ENCODE assay signal across 19 mouse cellular contexts in genomic region chr4:136969503-136970276, GRCm38 (mm10). TPM values are rescaled to one million over a fixed set of nuclear protein-coding genes. Genes with fewer than 3 reads are reported as not detected.
DNase-seq lines count a peak whose midpoint lies in the region; ATAC-seq and TF ChIP-seq lines count a peak whose summit lies in the region.
"Had no signal": no experiment of that assay in that cellular context is flagged by ENCODE, and none has a peak within 500 bp of the region (broad histone marks: within the 10 kb centered on the region; RNA-seq: fewer than 3 reads in every experiment).

No protein-coding gene starts in this region.

- H3K4me3 ChIP-seq in embryonic facial prominence, embryonic 11.5 days (ENCODE audit: low read depth, low read length), result no peak overlapping the region
- H3K4me3 ChIP-seq in embryonic facial prominence, embryonic 10.5 days, result no peak overlapping the region
- no peak overlapping the region for H3K4me3 ChIP-seq in liver, postnatal 0 days (ENCODE audit: low read depth, low read length)
- H3K4me3 ChIP-seq in forebrain, embryonic 16.5 days (replicated peaks; ENCODE audit: low read length), result no peak overlapping the region
- H3K4me3 ChIP-seq: erythroblast, embryonic 14.5 days had no signal

- DNase-seq in embryonic facial prominence, embryonic 11.5 days (ENCODE audit: low spot score), result peak; percentile 11
- no peak for DNase-seq in embryonic facial prominence, embryonic 10.5 days (ENCODE audit: low spot score)
- DNase-seq in liver, postnatal 0 days, result no peak
- DNase-seq in liver, result no peak
- DNase-seq in thymus, postnatal 4 days, result peak; percentile 30
- DNase-seq in thymus, adult 18-20 months, result no peak
- no peak for DNase-seq in ovary, postnatal 10 days (ENCODE audit: low spot score)
- DNase-seq: adrenal gland, adult 2 months; cerebellum, adult 9-10 months; embryo, embryonic 11 days; gastrocnemius, postnatal 10 days; kidney, adult 8-10 months; kidney, postnatal 4 days; layer of hippocampus, postnatal 36 days; left cerebral cortex, postnatal 4 days had no signal

- 44% methylated on average over 16 of the region's 16 CpGs for WGBS in embryonic facial prominence, embryonic 11.5 days
- 44% methylated on average over 16 of the region's 16 CpGs for WGBS in embryonic facial prominence, embryonic 10.5 days
- WGBS in liver, postnatal 0 days (ENCODE audit: insufficient replicate concordance), result 49% methylated on average over 16 of the region's 16 CpGs
- WGBS in forebrain, embryonic 16.5 days, result 41% methylated on average over 15 of the region's 16 CpGs

- H3K9ac ChIP-seq in embryonic facial prominence, embryonic 11.5 days (replicated peaks; ENCODE audit: low read length), result no peak overlapping the region
- H3K9ac ChIP-seq in liver, postnatal 0 days (replicated peaks), result no peak overlapping the region
- no peak overlapping the region for H3K9ac ChIP-seq in forebrain, embryonic 16.5 days (replicated peaks; ENCODE audit: low read depth, low read length)
- H3K9ac ChIP-seq: hindbrain, embryonic 14.5 days had no signal

- H3K36me3 ChIP-seq in embryonic facial prominence, embryonic 11.5 days (replicated peaks; ENCODE audit: control insufficient read depth, insufficient read depth, low read depth, low read length), result no peaks in the 10 kb centered on the region
- no peaks in the 10 kb centered on the region for H3K36me3 ChIP-seq in embryonic facial prominence, embryonic 10.5 days (replicated peaks)
- H3K36me3 ChIP-seq in liver, postnatal 0 days (replicated peaks; ENCODE audit: insufficient read depth, low read length), result no peaks in the 10 kb centered on the region
- H3K36me3 ChIP-seq in forebrain, embryonic 16.5 days (ENCODE audit: control insufficient read depth, insufficient read depth), result no peaks in the 10 kb centered on the region

- no peak for TF ChIP-seq EP300 in liver, postnatal 0 days (IDR thresholded peaks at IDR 0.05; ENCODE audit: low read depth)

- no peak overlapping the region for H3K27ac ChIP-seq in embryonic facial prominence, embryonic 11.5 days (replicated peaks; ENCODE audit: low read depth, low read length)
- no peak overlapping the region for H3K27ac ChIP-seq in embryonic facial prominence, embryonic 10.5 days (replicated peaks)
- H3K27ac ChIP-seq in liver, postnatal 0 days (ENCODE audit: low read depth), result no peak overlapping the region
- no peak overlapping the region for H3K27ac ChIP-seq in forebrain, embryonic 16.5 days (ENCODE audit: low read length)
- H3K27ac ChIP-seq: hindbrain, embryonic 14.5 days had no signal

- no peak for ATAC-seq in embryonic facial prominence, embryonic 11.5 days (replicated peaks; ENCODE audit: insufficient number of reproducible peaks, low FRiP score, low TSS enrichment, low read depth)
- ATAC-seq in liver, postnatal 0 days, result no peak
- ATAC-seq in forebrain, embryonic 16.5 days, result no peak

- H3K9me3 ChIP-seq in embryonic facial prominence, embryonic 11.5 days (replicated peaks; ENCODE audit: control insufficient read depth, low read length), result no peaks in the 10 kb centered on the region
- no peaks in the 10 kb centered on the region for H3K9me3 ChIP-seq in embryonic facial prominence, embryonic 10.5 days
- no peaks in the 10 kb centered on the region for H3K9me3 ChIP-seq in liver, postnatal 0 days (ENCODE audit: low read length)
- no peaks in the 10 kb centered on the region for H3K9me3 ChIP-seq in forebrain, embryonic 16.5 days (ENCODE audit: control insufficient read depth, low read length)

- peak; percentile 33 for TF ChIP-seq CTCF in liver, postnatal 0 days (IDR thresholded peaks at IDR 0.05; ENCODE audit: low read depth)

- peaks cover 4% of the 10 kb centered on the region; the same call in 1 of the 2 replicates for H3K27me3 ChIP-seq in embryonic facial prominence, embryonic 11.5 days (ENCODE audit: control insufficient read depth, insufficient read depth, low read length)
- H3K27me3 ChIP-seq in embryonic facial prominence, embryonic 10.5 days (replicated peaks; ENCODE audit: low read depth, poor library complexity, severe bottlenecking), result peaks cover 88% of the 10 kb centered on the region
- H3K27me3 ChIP-seq in liver, postnatal 0 days (ENCODE audit: insufficient read depth, low read length), result peaks cover 31% of the 10 kb centered on the region; the same call in 1 of the 2 replicates
- H3K27me3 ChIP-seq in forebrain, embryonic 16.5 days (replicated peaks; ENCODE audit: control insufficient read depth, insufficient read depth, low read length), result 0 out of 2 replicates have a peak, but pooled peaks cover 4% of the 10 kb centered on the region

- H3K4me1 ChIP-seq in embryonic facial prominence, embryonic 11.5 days (ENCODE audit: control insufficient read depth, insufficient read depth, low read length), result no peaks in the 10 kb centered on the region; the same call in 1 of the 2 replicates
- peaks cover 60% of the 10 kb centered on the region for H3K4me1 ChIP-seq in embryonic facial prominence, embryonic 10.5 days
- no peaks in the 10 kb centered on the region for H3K4me1 ChIP-seq in liver, postnatal 0 days (ENCODE audit: insufficient read depth)
- H3K4me1 ChIP-seq in forebrain, embryonic 16.5 days (replicated peaks; ENCODE audit: control insufficient read depth, insufficient read depth, low read length), result peaks cover 17% of the 10 kb centered on the region

- H3K4me2 ChIP-seq in embryonic facial prominence, embryonic 11.5 days (ENCODE audit: low read depth, low read length), result no peak overlapping the region
- H3K4me2 ChIP-seq in liver, postnatal 0 days (ENCODE audit: low read depth, low read length), result no peak overlapping the region
- H3K4me2 ChIP-seq in forebrain, embryonic 16.5 days (ENCODE audit: low read length), result no peak overlapping the region
- H3K4me2 ChIP-seq: hindbrain, embryonic 14.5 days had no signal

RNA-seq across cellular contexts. Expression of gene Epha8, which starts 13.1 kb away (rescaled TPM):
- 0.64 and 0.65 TPM in 2 replicates for polyA plus RNA-seq in embryonic facial prominence, embryonic 11.5 days (2014; fragmentation: Nextera tagmentation; extraction: Ambion mirVana)
- polyA plus RNA-seq in embryonic facial prominence, embryonic 10.5 days (2016; fragmentation: Nextera tagmentation; extraction: Ambion mirVana), result 0.88 and 1.1 TPM in 2 replicates
- 0.11 TPM in 2 replicates for polyA plus RNA-seq in liver, postnatal 0 days (2015; fragmentation: Nextera tagmentation; extraction: Ambion mirVana)
- 3.7 and 6.7 TPM in 2 replicates for polyA plus RNA-seq in forebrain, embryonic 16.5 days (2015; fragmentation: Nextera tagmentation; extraction: Ambion mirVana)
- polyA plus RNA-seq: heart, postnatal 0 days had no signal

Comparison
In these comparisons a context has a peak if more than half of its experiments do, and no peak if none do; other contexts are left out.
1. DNase-seq: peak in embryonic facial prominence, embryonic 11.5 days (single experiment) and thymus, postnatal 4 days (single experiment); none in embryonic facial prominence, embryonic 10.5 days (single experiment), liver, postnatal 0 days (single experiment), liver (single experiment), thymus, adult 18-20 months (0 of 2) and ovary, postnatal 10 days (single experiment).